Mouse (Mus musculus) megakaryocyte, embryonic 14.5 days (primary cell): ENCODE measurements around the gene 2810408A11Rik.

Experiments used
- FLI1 ChIP-seq: IDR thresholded peaks from 2 replicates; pipeline ENCODE4 v1.6.1; 2012; ENCODE audit warnings: low read length, inconsistent platforms, mixed read lengths
- GATA1 ChIP-seq: IDR thresholded peaks from 3 replicates; pipeline ENCODE4 v1.6.1; 2012; ENCODE audit warnings: mixed read lengths, low read length, inconsistent platforms, borderline replicate concordance

DNA sequence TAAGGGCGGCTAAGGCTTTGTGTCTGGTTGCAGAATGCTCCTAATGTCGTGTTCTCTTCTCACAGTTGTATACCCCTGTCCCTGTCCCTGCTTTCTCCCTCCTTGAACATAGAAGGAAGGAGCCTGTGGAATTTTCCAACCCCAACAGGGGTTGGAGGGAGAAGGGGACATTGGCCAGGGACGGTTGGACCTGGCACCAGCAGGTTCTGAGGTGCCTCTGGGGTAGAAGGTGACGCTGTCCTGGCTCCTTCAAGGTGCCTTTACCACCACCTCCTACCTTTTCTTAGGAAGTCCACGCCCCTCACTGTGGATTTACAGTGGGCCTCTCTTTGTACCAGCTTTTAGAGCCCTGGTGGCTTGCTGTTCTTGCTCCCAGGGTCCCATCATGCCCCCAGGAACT is 37.0 kb upstream of the 2810408A11Rik start:
- TF ChIP-seq GATA1: no peak
- no peak for TF ChIP-seq FLI1
